Mouse (Mus musculus) megakaryocyte, embryonic 14.5 days (primary cell): ENCODE measurements around the gene Arfgef3. TPM values are rescaled to one million over a fixed set of nuclear protein-coding genes. Genes with fewer than 3 reads are reported as not detected.
A peak's percentile ranks its signal among the peaks of the same experiment; 100 is the strongest.

Source experiments
- H3K27me3 ChIP-seq: replicated peaks from 2 replicates; pipeline ENCODE3; 2012; ENCODE audit warnings: inconsistent platforms
- H3K36me3 ChIP-seq: replicated peaks from 2 replicates; pipeline ENCODE3; 2012; ENCODE audit warnings: low read length, inconsistent platforms, mixed read lengths
- H3K4me1 ChIP-seq: 2 replicates; pipeline ENCODE4 v1.6.1; 2012; ENCODE audit warnings: inconsistent platforms
- H3K4me3 ChIP-seq: replicated peaks from 2 replicates; pipeline ENCODE3; 2012; ENCODE audit warnings: moderate library complexity, mild to moderate bottlenecking, inconsistent platforms
- H3K9me3 ChIP-seq: 2 replicates; pipeline ENCODE4 v1.6.1; 2012; ENCODE audit warnings: inconsistent platforms
- FLI1 ChIP-seq: IDR thresholded peaks from 2 replicates; pipeline ENCODE4 v1.6.1; 2012; ENCODE audit warnings: low read length, inconsistent platforms, mixed read lengths
- GATA1 ChIP-seq: IDR thresholded peaks from 3 replicates; pipeline ENCODE4 v1.6.1; 2012; ENCODE audit warnings: mixed read lengths, low read length, inconsistent platforms, borderline replicate concordance
- polyA plus RNA-seq: library from polyadenylated mRNA; stranded (reverse); fragments of >175 nt; gene quantifications from 2 replicates; pipeline ENCODE4 v1.2.3, GENCODE M21; 2012; ENCODE audit warnings: low replicate concordance; ENCODE audit not compliant: insufficient read depth

The Arfgef3 gene
- polyA plus RNA-seq, 1 experiment = not detected

DNA sequence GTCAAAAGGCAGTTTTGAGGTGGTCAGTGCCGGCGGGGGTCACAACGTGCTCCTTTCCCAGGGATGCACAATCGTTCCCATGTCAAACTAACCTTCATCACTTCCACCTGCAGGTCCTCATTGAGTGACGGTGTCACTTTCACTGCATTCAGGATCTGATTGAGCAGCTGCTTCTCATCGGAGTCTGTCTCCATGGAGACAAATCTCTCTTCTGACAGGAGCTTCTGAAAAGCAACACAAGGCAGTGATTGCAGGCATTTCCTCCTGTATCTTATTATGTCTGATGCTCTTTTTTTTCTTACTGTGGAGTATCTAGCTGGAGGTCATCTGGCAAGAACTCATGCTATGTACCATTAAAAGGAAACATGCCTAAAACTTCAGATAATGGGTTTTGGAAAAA is 47.3 kb downstream of the Arfgef3 start:
- no peaks in the 10 kb centered on the region for H3K36me3 ChIP-seq
- peaks cover 4% of the 10 kb centered on the region; the same call in 1 of the 2 replicates for H3K9me3 ChIP-seq
- no peak for TF ChIP-seq GATA1
- no peak for TF ChIP-seq FLI1
- no peak overlapping the region for H3K4me3 ChIP-seq
- no peaks in the 10 kb centered on the region for H3K4me1 ChIP-seq
- no peaks in the 10 kb centered on the region for H3K27me3 ChIP-seq

GRCm38 (mm10) chr10:18688234-18688633 is 55.5 kb downstream of the Arfgef3 start:
- H3K27me3 ChIP-seq = no peaks in the 10 kb centered on the region
- H3K4me3 ChIP-seq = no peak overlapping the region
- no peaks in the 10 kb centered on the region for H3K4me1 ChIP-seq
- H3K36me3 ChIP-seq = no peaks in the 10 kb centered on the region
- H3K9me3 ChIP-seq = no peaks in the 10 kb centered on the region
- TF ChIP-seq GATA1 = no peak

GRCm38 (mm10) chr10:18681385-18681954 is 62.3 kb downstream of the Arfgef3 start:
- no peaks in the 10 kb centered on the region for H3K4me1 ChIP-seq
- no peaks in the 10 kb centered on the region for H3K27me3 ChIP-seq
- no peak overlapping the region for H3K4me3 ChIP-seq
- 0 out of 2 replicates have a peak, but pooled peaks cover 1% of the 10 kb centered on the region for H3K9me3 ChIP-seq
- H3K36me3 ChIP-seq = no peaks in the 10 kb centered on the region
- no peak for TF ChIP-seq FLI1
- TF ChIP-seq GATA1 = no peak

DNA sequence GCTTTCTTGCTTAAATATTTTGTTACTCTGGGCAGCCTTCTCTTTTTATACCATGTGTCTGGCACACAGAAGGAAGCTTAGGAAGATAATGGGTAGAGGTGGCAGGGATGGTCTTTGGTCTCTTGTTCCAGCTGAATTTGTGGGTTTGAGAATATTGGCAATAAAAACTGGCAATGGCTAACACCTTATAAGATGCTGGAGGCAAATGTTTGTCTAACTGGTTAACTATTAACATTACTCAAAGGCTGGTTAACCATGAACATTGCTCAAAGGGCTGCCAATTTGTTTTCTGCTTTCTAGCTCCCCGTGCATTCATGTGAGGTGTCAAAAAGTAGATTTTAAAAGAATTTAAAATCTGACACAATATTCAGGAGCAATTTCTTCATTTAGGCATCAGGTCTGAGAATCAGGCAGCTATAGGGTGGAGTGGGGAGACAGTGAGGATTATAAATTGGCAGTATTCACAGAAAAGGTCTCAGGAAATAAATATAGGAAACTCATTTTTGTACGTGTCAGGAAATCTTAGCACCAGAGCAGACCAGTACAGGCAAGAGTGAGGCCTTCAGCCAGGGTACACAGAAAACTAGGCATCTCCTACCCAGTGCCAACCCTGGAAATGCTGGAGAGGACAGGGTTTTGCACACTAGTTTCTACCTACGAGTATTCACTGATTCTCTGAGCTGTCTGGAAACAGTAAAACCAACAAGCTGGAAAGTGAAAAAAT is 62.9 kb downstream of the Arfgef3 start:
- Histone ChIP-seq H3K4me1 (no peaks in the 10 kb centered on the region), H3K36me3 (no peaks in the 10 kb centered on the region), H3K4me3 (no peak overlapping the region), H3K27me3 (no peaks in the 10 kb centered on the region), H3K9me3 (peaks cover 6% of the 10 kb centered on the region)
- TF ChIP-seq GATA1 = no peak
- TF ChIP-seq FLI1 = no peak

GRCm38 (mm10) chr10:18678836-18679235 is 64.9 kb downstream of the Arfgef3 start:
- Histone ChIP-seq H3K9me3 (peaks cover 24% of the 10 kb centered on the region), H3K36me3 (no peaks in the 10 kb centered on the region), H3K27me3 (no peaks in the 10 kb centered on the region), H3K4me3 (no peak overlapping the region), H3K4me1 (no peaks in the 10 kb centered on the region)
- TF ChIP-seq FLI1 = no peak
- no peak for TF ChIP-seq GATA1

- Histone ChIP-seq H3K27me3 (no peaks in the 10 kb centered on the region), H3K9me3 (0 out of 2 replicates have a peak, but pooled peaks cover 3% of the 10 kb centered on the region), H3K4me3 (peak overlapping the region; percentile 53), H3K4me1 (no peaks in the 10 kb centered on the region), H3K36me3 (no peaks in the 10 kb centered on the region)
- TF ChIP-seq FLI1 = no peak
- no peak for TF ChIP-seq GATA1
These were observed 79.0 kb downstream of the Arfgef3 start for GRCm38 (mm10) chr10:18664794-18665193.

GRCm38 (mm10) chr10:18664016-18664415 is 79.7 kb downstream of the Arfgef3 start:
- TF ChIP-seq GATA1 = no peak
- no peak for TF ChIP-seq FLI1
- Histone ChIP-seq H3K4me3 (no peak overlapping the region), H3K36me3 (no peaks in the 10 kb centered on the region), H3K27me3 (no peaks in the 10 kb centered on the region), H3K9me3 (0 out of 2 replicates have a peak, but pooled peaks cover 4% of the 10 kb centered on the region), H3K4me1 (no peaks in the 10 kb centered on the region)

GRCm38 (mm10) chr10:18661606-18662220 is 82.0 kb downstream of the Arfgef3 start:
- Histone ChIP-seq H3K4me3 (no peak overlapping the region), H3K9me3 (0 out of 2 replicates have a peak, but pooled peaks cover 4% of the 10 kb centered on the region), H3K36me3 (no peaks in the 10 kb centered on the region), H3K4me1 (no peaks in the 10 kb centered on the region), H3K27me3 (no peaks in the 10 kb centered on the region)
- TF ChIP-seq FLI1 (no peak), GATA1 (no peak)

GRCm38 (mm10) chr10:18660998-18661397 is 82.8 kb downstream of the Arfgef3 start:
- Histone ChIP-seq H3K27me3 (no peaks in the 10 kb centered on the region), H3K4me3 (no peak overlapping the region), H3K36me3 (no peaks in the 10 kb centered on the region), H3K4me1 (no peaks in the 10 kb centered on the region), H3K9me3 (0 out of 2 replicates have a peak, but pooled peaks cover 4% of the 10 kb centered on the region)
- TF ChIP-seq GATA1 = no peak
- TF ChIP-seq FLI1 = no peak

GRCm38 (mm10) chr10:18657588-18657987 is 86.2 kb downstream of the Arfgef3 start:
- Histone ChIP-seq H3K4me1 (no peaks in the 10 kb centered on the region), H3K9me3 (0 out of 2 replicates have a peak, but pooled peaks cover 4% of the 10 kb centered on the region), H3K4me3 (no peak overlapping the region), H3K27me3 (no peaks in the 10 kb centered on the region), H3K36me3 (no peaks in the 10 kb centered on the region)
- TF ChIP-seq FLI1 (no peak), GATA1 (no peak)
